Mouse (Mus musculus): ENCODE results near the gene Serpini1. TPM values are rescaled to one million over a fixed set of nuclear protein-coding genes. Genes with fewer than 3 reads are reported as not detected.
"Not testable (repeated sequence)": the region's sequence is repeated elsewhere in the genome, so short reads cannot be mapped to it uniquely, and the experiment has no call there.

Serpini1 gene
- total RNA-seq, 4 experiments from 2014 or later = 0.29 to 1.1 (median 0.50) TPM

GRCm38 (mm10) chr3:75635648-75636047, 78.3 kb downstream of the Serpini1 start:
- DNase-seq (ENCODE audit: low spot score in 2 of 2) = no peak

- DNase-seq (ENCODE audit: low spot score in 2 of 2) = no peak
These were observed 82.2 kb downstream of the Serpini1 start for GRCm38 (mm10) chr3:75639546-75639945.

GRCm38 (mm10) chr3:75647542-75647941, 90.2 kb downstream of the Serpini1 start:
- no peak for DNase-seq (ENCODE audit: low spot score in 2 of 2)

- no peak for DNase-seq (ENCODE audit: low spot score in 2 of 2)
These were observed 90.9 kb downstream of the Serpini1 start for GRCm38 (mm10) chr3:75648226-75648625.

GRCm38 (mm10) chr3:75650416-75651154, 93.2 kb downstream of the Serpini1 start:
- DNase-seq (ENCODE audit: low spot score in 2 of 2) = not testable (repeated sequence)

- no peak for DNase-seq (ENCODE audit: low spot score in 2 of 2)
These were observed 94.3 kb downstream of the Serpini1 start for GRCm38 (mm10) chr3:75651603-75652115.

- DNase-seq (ENCODE audit: low spot score in 2 of 2) = not testable (repeated sequence)
These were observed 96.6 kb downstream of the Serpini1 start for GRCm38 (mm10) chr3:75653901-75654300.

GRCm38 (mm10) chr3:75655578-75656344, 98.4 kb downstream of the Serpini1 start:
- no peak for DNase-seq (ENCODE audit: low spot score in 2 of 2)

GRCm38 (mm10) chr3:75666962-75667361, 109.6 kb downstream of the Serpini1 start:
- no peak for DNase-seq (ENCODE audit: low spot score in 2 of 2)

- no peak for DNase-seq (ENCODE audit: low spot score in 2 of 2)
These were observed 113.1 kb downstream of the Serpini1 start for GRCm38 (mm10) chr3:75670425-75670824.

GRCm38 (mm10) chr3:75682881-75683280, 125.5 kb downstream of the Serpini1 start:
- no peak for DNase-seq (ENCODE audit: low spot score in 2 of 2)

- no peak for DNase-seq (ENCODE audit: low spot score in 2 of 2)
These were observed 129.4 kb downstream of the Serpini1 start for GRCm38 (mm10) chr3:75686775-75687174.

- DNase-seq (ENCODE audit: low spot score in 2 of 2) = no peak
These were observed 130.0 kb downstream of the Serpini1 start for GRCm38 (mm10) chr3:75687187-75687825.

- DNase-seq (ENCODE audit: low spot score in 2 of 2) = no peak
These were observed 133.0 kb downstream of the Serpini1 start for GRCm38 (mm10) chr3:75690321-75690720.

- DNase-seq (ENCODE audit: low spot score in 2 of 2) = no peak
These were observed 134.7 kb downstream of the Serpini1 start for GRCm38 (mm10) chr3:75692088-75692487.

Other genes starting within 250 kb of the Serpini1 start
- gene Wdr49, start 75.4 kb upstream of the Serpini1 start, total RNA-seq (2022) = not detected
- gene Pdcd10, start 691 bp upstream of the Serpini1 start, total RNA-seq (2022) = 10 to 100 TPM; 12.4 to 15.2 (median 13.7) TPM
- not detected for gene Gm29133, start 190.7 kb downstream of the Serpini1 start, total RNA-seq (2022)